Mouse (Mus musculus): Measurements from ENCODE around the gene Wdr25. TPM values are rescaled to one million over a fixed set of nuclear protein-coding genes. Genes with fewer than 3 reads are reported as not detected.

Gene Wdr25
- polyA plus RNA-seq, 1 experiment from 2014 or later = 8.6 TPM

DNA sequence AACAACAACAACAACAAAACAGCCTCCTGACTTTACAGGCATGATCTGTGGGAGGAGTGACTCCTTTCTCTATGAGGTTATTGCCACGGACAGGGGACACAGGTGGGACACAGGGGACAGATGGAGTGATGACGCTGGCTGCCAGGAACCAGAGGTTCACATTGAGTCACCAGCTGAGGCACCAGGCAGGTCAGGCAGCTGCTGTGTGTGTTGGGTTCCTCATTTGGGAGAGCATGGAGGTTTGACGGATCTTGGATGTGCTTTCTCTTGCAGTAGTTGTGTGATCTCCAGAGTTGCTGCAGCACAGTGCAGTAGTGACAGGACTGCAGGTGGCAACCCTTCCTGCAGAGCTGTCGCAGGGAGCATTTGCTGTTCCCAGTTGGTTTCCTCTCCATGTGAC lies 25.3 kb downstream of the Wdr25 start:
- Histone ChIP-seq H3K9me3 (ENCODE audit: control insufficient read depth, low read length) (no peaks in the 10 kb centered on the region), H3K9ac (replicated peaks; ENCODE audit: low read depth, low read length) (no peak overlapping the region), H3K4me3 (replicated peaks; ENCODE audit: low read length) (no peak overlapping the region), H3K36me3 (ENCODE audit: control insufficient read depth, insufficient read depth) (no peaks in the 10 kb centered on the region), H3K27me3 (replicated peaks; ENCODE audit: control insufficient read depth, insufficient read depth, low read length) (no peaks in the 10 kb centered on the region), H3K4me2 (ENCODE audit: low read length) (no peak overlapping the region), H3K4me1 (replicated peaks; ENCODE audit: control insufficient read depth, insufficient read depth, low read length) (peaks cover 35% of the 10 kb centered on the region), H3K27ac (ENCODE audit: low read length) (no peak overlapping the region)
- 75% methylated on average over 4 of the region's 4 CpGs for WGBS
- no peak for ATAC-seq

GRCm38 (mm10) chr12:108926606-108927111 lies 33.2 kb downstream of the Wdr25 start:
- no peaks in the 10 kb centered on the region for H3K27me3 ChIP-seq (replicated peaks; ENCODE audit: control insufficient read depth, insufficient read depth, low read length)
- H3K9ac ChIP-seq (replicated peaks; ENCODE audit: low read depth, low read length) = no peak overlapping the region
- no peak for ATAC-seq
- H3K4me1 ChIP-seq (replicated peaks; ENCODE audit: control insufficient read depth, insufficient read depth, low read length) = peaks cover 10% of the 10 kb centered on the region; the same call in 1 of the 2 replicates
- H3K9me3 ChIP-seq (ENCODE audit: control insufficient read depth, low read length) = no peaks in the 10 kb centered on the region
- no peak overlapping the region for H3K4me3 ChIP-seq (replicated peaks; ENCODE audit: low read length)
- H3K27ac ChIP-seq (ENCODE audit: low read length) = no peak overlapping the region
- no peak overlapping the region for H3K4me2 ChIP-seq (ENCODE audit: low read length)
- no peaks in the 10 kb centered on the region for H3K36me3 ChIP-seq (ENCODE audit: control insufficient read depth, insufficient read depth)
- 51% methylated on average over 8 of the region's 11 CpGs for WGBS

DNA sequence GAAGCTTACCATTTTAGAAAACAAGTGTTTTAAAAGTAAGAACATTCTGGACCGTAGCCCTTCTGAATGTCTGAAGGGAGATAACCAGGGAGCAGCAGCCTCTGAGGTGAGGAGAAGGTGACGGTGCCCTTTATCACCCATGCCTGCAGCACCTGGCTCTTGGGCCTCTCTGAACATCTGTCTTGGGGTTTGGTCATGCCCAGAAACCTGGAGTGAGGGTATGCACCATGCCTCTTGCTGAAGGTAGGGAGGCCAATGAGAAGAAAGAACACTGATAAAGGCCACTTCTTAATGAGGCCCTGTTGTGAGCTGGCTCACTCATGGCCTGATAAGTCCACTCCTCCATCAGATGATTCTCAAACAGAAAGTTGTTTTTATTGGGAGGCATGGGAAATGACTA lies 34.8 kb downstream of the Wdr25 start:
- WGBS = 95% methylated on average over 2 of the region's 2 CpGs
- no peaks in the 10 kb centered on the region for H3K9me3 ChIP-seq (ENCODE audit: control insufficient read depth, low read length)
- no peak overlapping the region for H3K9ac ChIP-seq (replicated peaks; ENCODE audit: low read depth, low read length)
- H3K27ac ChIP-seq (ENCODE audit: low read length) = no peak overlapping the region
- H3K27me3 ChIP-seq (replicated peaks; ENCODE audit: control insufficient read depth, insufficient read depth, low read length) = no peaks in the 10 kb centered on the region
- no peak for ATAC-seq
- H3K4me1 ChIP-seq (replicated peaks; ENCODE audit: control insufficient read depth, insufficient read depth, low read length) = peaks cover 10% of the 10 kb centered on the region; the same call in 1 of the 2 replicates
- no peaks in the 10 kb centered on the region for H3K36me3 ChIP-seq (ENCODE audit: control insufficient read depth, insufficient read depth)
- H3K4me3 ChIP-seq (replicated peaks; ENCODE audit: low read length) = no peak overlapping the region
- H3K4me2 ChIP-seq (ENCODE audit: low read length) = no peak overlapping the region

DNA sequence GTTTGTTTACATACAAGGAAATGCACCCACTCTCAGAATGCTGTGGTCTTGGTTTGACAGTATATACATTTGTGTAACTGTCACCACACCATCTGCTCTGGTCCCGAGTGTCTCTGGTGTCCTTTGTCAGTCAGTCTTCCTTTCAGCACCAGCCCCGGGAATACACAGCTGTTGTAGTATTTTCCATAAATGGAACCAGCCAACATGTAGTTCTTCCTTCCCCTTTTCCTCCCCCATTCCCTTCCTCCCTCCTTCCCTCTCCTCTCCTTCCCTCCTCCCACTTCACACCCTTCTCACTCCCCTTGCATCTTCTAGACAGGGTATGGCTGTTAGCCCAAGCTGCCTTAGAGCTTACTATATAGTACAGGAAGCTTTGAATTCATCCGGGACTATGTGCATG lies 36.0 kb downstream of the Wdr25 start:
- H3K4me2 ChIP-seq (ENCODE audit: low read length) = no peak overlapping the region
- ATAC-seq = peak; percentile 45; the same call in 1 of the 2 replicates
- WGBS = 56% methylated on average over 3 of the region's 3 CpGs
- H3K27ac ChIP-seq (ENCODE audit: low read length) = no peak overlapping the region
- no peaks in the 10 kb centered on the region for H3K27me3 ChIP-seq (replicated peaks; ENCODE audit: control insufficient read depth, insufficient read depth, low read length)
- H3K4me1 ChIP-seq (replicated peaks; ENCODE audit: control insufficient read depth, insufficient read depth, low read length) = peaks cover 10% of the 10 kb centered on the region; the same call in 1 of the 2 replicates
- H3K9ac ChIP-seq (replicated peaks; ENCODE audit: low read depth, low read length) = no peak overlapping the region
- no peak overlapping the region for H3K4me3 ChIP-seq (replicated peaks; ENCODE audit: low read length)
- no peaks in the 10 kb centered on the region for H3K9me3 ChIP-seq (ENCODE audit: control insufficient read depth, low read length)
- H3K36me3 ChIP-seq (ENCODE audit: control insufficient read depth, insufficient read depth) = no peaks in the 10 kb centered on the region

GRCm38 (mm10) chr12:108931341-108932053 lies 38.1 kb downstream of the Wdr25 start:
- no peak for ATAC-seq
- no peaks in the 10 kb centered on the region for H3K27me3 ChIP-seq (replicated peaks; ENCODE audit: control insufficient read depth, insufficient read depth, low read length)
- no peak overlapping the region for H3K27ac ChIP-seq (ENCODE audit: low read length)
- no peak overlapping the region for H3K4me2 ChIP-seq (ENCODE audit: low read length)
- H3K36me3 ChIP-seq (ENCODE audit: control insufficient read depth, insufficient read depth) = no peaks in the 10 kb centered on the region
- H3K4me3 ChIP-seq (replicated peaks; ENCODE audit: low read length) = no peak overlapping the region
- WGBS = 76% methylated on average over 7 of the region's 7 CpGs
- no peak overlapping the region for H3K9ac ChIP-seq (replicated peaks; ENCODE audit: low read depth, low read length)
- no peaks in the 10 kb centered on the region for H3K9me3 ChIP-seq (ENCODE audit: control insufficient read depth, low read length)
- H3K4me1 ChIP-seq (replicated peaks; ENCODE audit: control insufficient read depth, insufficient read depth, low read length) = peaks cover 10% of the 10 kb centered on the region; the same call in 1 of the 2 replicates

- Histone ChIP-seq H3K9me3 (ENCODE audit: control insufficient read depth, low read length) (no peaks in the 10 kb centered on the region), H3K9ac (replicated peaks; ENCODE audit: low read depth, low read length) (no peak overlapping the region), H3K4me3 (replicated peaks; ENCODE audit: low read length) (no peak overlapping the region), H3K4me2 (ENCODE audit: low read length) (no peak overlapping the region), H3K4me1 (replicated peaks; ENCODE audit: control insufficient read depth, insufficient read depth, low read length) (peaks cover 7% of the 10 kb centered on the region; the same call in 1 of the 2 replicates), H3K27me3 (replicated peaks; ENCODE audit: control insufficient read depth, insufficient read depth, low read length) (no peaks in the 10 kb centered on the region), H3K36me3 (ENCODE audit: control insufficient read depth, insufficient read depth) (no peaks in the 10 kb centered on the region), H3K27ac (ENCODE audit: low read length) (no peak overlapping the region)
- no peak for ATAC-seq
- WGBS = 56% methylated on average over 2 of the region's 3 CpGs
Observed at GRCm38 (mm10) chr12:108932113-108932512, 38.7 kb downstream of the Wdr25 start.

GRCm38 (mm10) chr12:108934231-108934630 lies 40.8 kb downstream of the Wdr25 start:
- ATAC-seq = no peak
- no peak overlapping the region for H3K4me3 ChIP-seq (replicated peaks; ENCODE audit: low read length)
- no peak overlapping the region for H3K27ac ChIP-seq (ENCODE audit: low read length)
- no peak overlapping the region for H3K9ac ChIP-seq (replicated peaks; ENCODE audit: low read depth, low read length)
- H3K4me2 ChIP-seq (ENCODE audit: low read length) = no peak overlapping the region
- 0 out of 2 replicates have a peak, but pooled peaks cover 5% of the 10 kb centered on the region for H3K4me1 ChIP-seq (replicated peaks; ENCODE audit: control insufficient read depth, insufficient read depth, low read length)
- H3K27me3 ChIP-seq (replicated peaks; ENCODE audit: control insufficient read depth, insufficient read depth, low read length) = no peaks in the 10 kb centered on the region
- H3K9me3 ChIP-seq (ENCODE audit: control insufficient read depth, low read length) = no peaks in the 10 kb centered on the region
- 69% methylated on average over 6 of the region's 6 CpGs for WGBS
- H3K36me3 ChIP-seq (ENCODE audit: control insufficient read depth, insufficient read depth) = no peaks in the 10 kb centered on the region

- Histone ChIP-seq H3K4me3 (replicated peaks; ENCODE audit: low read length) (no peak overlapping the region), H3K4me1 (replicated peaks; ENCODE audit: control insufficient read depth, insufficient read depth, low read length) (0 out of 2 replicates have a peak, but pooled peaks cover 3% of the 10 kb centered on the region), H3K36me3 (ENCODE audit: control insufficient read depth, insufficient read depth) (no peaks in the 10 kb centered on the region), H3K27me3 (replicated peaks; ENCODE audit: control insufficient read depth, insufficient read depth, low read length) (no peaks in the 10 kb centered on the region), H3K4me2 (ENCODE audit: low read length) (no peak overlapping the region), H3K9ac (replicated peaks; ENCODE audit: low read depth, low read length) (no peak overlapping the region), H3K9me3 (ENCODE audit: control insufficient read depth, low read length) (no peaks in the 10 kb centered on the region), H3K27ac (ENCODE audit: low read length) (no peak overlapping the region)
- 39% methylated on average over 6 of the region's 6 CpGs for WGBS
- ATAC-seq = no peak
Observed at GRCm38 (mm10) chr12:108936834-108937233, 43.4 kb downstream of the Wdr25 start.

- no peaks in the 10 kb centered on the region for H3K9me3 ChIP-seq (ENCODE audit: control insufficient read depth, low read length)
- 0 out of 2 replicates have a peak, but pooled peaks cover 3% of the 10 kb centered on the region for H3K4me1 ChIP-seq (replicated peaks; ENCODE audit: control insufficient read depth, insufficient read depth, low read length)
- no peak overlapping the region for H3K4me3 ChIP-seq (replicated peaks; ENCODE audit: low read length)
- H3K9ac ChIP-seq (replicated peaks; ENCODE audit: low read depth, low read length) = no peak overlapping the region
- H3K36me3 ChIP-seq (ENCODE audit: control insufficient read depth, insufficient read depth) = no peaks in the 10 kb centered on the region
- WGBS = 91% methylated on average over 4 of the region's 4 CpGs
- ATAC-seq = no peak
- no peak overlapping the region for H3K27ac ChIP-seq (ENCODE audit: low read length)
- H3K27me3 ChIP-seq (replicated peaks; ENCODE audit: control insufficient read depth, insufficient read depth, low read length) = no peaks in the 10 kb centered on the region
- no peak overlapping the region for H3K4me2 ChIP-seq (ENCODE audit: low read length)
Observed at GRCm38 (mm10) chr12:108937506-108937905, 44.1 kb downstream of the Wdr25 start.
